Mouse (Mus musculus) lung, postnatal 0 days (tissue): ENCODE results near the gene Tmod3. TPM values are rescaled to one million over a fixed set of nuclear protein-coding genes. Genes with fewer than 3 reads are reported as not detected.
A peak's percentile ranks its signal among the peaks of the same experiment; 100 is the strongest.

Experiments used
- ATAC-seq: fragments of 200-750 bp; cut with Nextera tagmentation; 2 replicates; pipeline ENCODE4 v1.8.0; 2017; ENCODE audit warnings: moderate library complexity
- DNase-seq: peaks from one replicate; pipeline ENCODE4 v3.0.0-alpha.2; 2016; ENCODE audit warnings: low spot score
- H3K27ac ChIP-seq: fragments of 300-500 bp; sonication (generic); 2 replicates; pipeline ENCODE4 v1.5.1; 2014; ENCODE audit warnings: antibody characterized with exemption, mild to moderate bottlenecking, low read length, mixed read lengths
- H3K27me3 ChIP-seq: fragments of 300-500 bp; sonication (generic); replicated peaks from 2 replicates; pipeline ENCODE4 v1.6.1; 2014; ENCODE audit warnings: low read length, mixed read lengths; ENCODE audit not compliant: insufficient read depth
- H3K36me3 ChIP-seq: fragments of 300-500 bp; sonication (generic); 2 replicates; pipeline ENCODE4 v1.6.1; 2014; ENCODE audit warnings: low read length, mixed read lengths; ENCODE audit not compliant: insufficient read depth
- H3K4me1 ChIP-seq: fragments of 300-500 bp; sonication (generic); 2 replicates; pipeline ENCODE4 v1.6.1; 2014; ENCODE audit warnings: antibody characterized with exemption, low read depth, low read length, mixed read lengths; ENCODE audit not compliant: insufficient read depth
- H3K4me2 ChIP-seq: fragments of 300-500 bp; sonication (generic); replicated peaks from 2 replicates; pipeline ENCODE4 v1.6.1; 2014; ENCODE audit warnings: low read depth, mild to moderate bottlenecking, low read length, moderate library complexity, mixed read lengths
- H3K4me3 ChIP-seq: fragments of 300-500 bp; sonication (generic); 2 replicates; pipeline ENCODE4 v1.5.1; 2014; ENCODE audit warnings: low read depth, low read length
- H3K9ac ChIP-seq: fragments of 300-500 bp; sonication (generic); replicated peaks from 2 replicates; pipeline ENCODE4 v1.6.1; 2014; ENCODE audit warnings: low read depth, mild to moderate bottlenecking
- H3K9me3 ChIP-seq: fragments of 300-500 bp; sonication (generic); 2 replicates; pipeline ENCODE4 v1.6.1; 2016; ENCODE audit warnings: low read length, mixed read lengths
- CTCF ChIP-seq: IDR thresholded peaks from 2 replicates; pipeline ENCODE4 v1.5.1; 2016; ENCODE audit warnings: antibody characterized with exemption, mild to moderate bottlenecking
- EP300 ChIP-seq: IDR thresholded peaks from 2 replicates; pipeline ENCODE4 v1.6.1; 2016; ENCODE audit warnings: antibody characterized with exemption, mild to moderate bottlenecking, control low read depth
- WGBS: fragments of 180-500 bp; shearing (Covaris S2); extraction: QIAGEN DNeasy Blood & Tissue Kit; methylation state at CpG from one replicate; pipeline ENCODE4 v1.1.7; 2014; 5-methylcytosine and 5-hydroxymethylcytosine counted together
- polyA plus RNA-seq: library from polyadenylated mRNA; unstranded; fragments of >200 nt; fragmentation: Nextera tagmentation; extraction: Ambion mirVana; gene quantifications from 2 replicates; pipeline ENCODE4 v1.2.1, GENCODE M21; 2015

Gene Tmod3
- polyA plus RNA-seq, 1 experiment from 2014 or later, result 183 TPM

- DNase-seq, result no peak
- no peak overlapping the region for H3K27ac ChIP-seq
- H3K4me3 ChIP-seq, result no peak overlapping the region
- no peaks in the 10 kb centered on the region for H3K4me1 ChIP-seq
- TF ChIP-seq EP300 (no peak), CTCF (no peak)
- H3K27me3 ChIP-seq, result no peaks in the 10 kb centered on the region
- 80% methylated on average over 13 of the region's 13 CpGs for WGBS
- no peaks in the 10 kb centered on the region for H3K36me3 ChIP-seq
- no peak for ATAC-seq
- no peak overlapping the region for H3K4me2 ChIP-seq
- H3K9me3 ChIP-seq, result no peaks in the 10 kb centered on the region
- H3K9ac ChIP-seq, result no peak overlapping the region
These were observed 37.6 kb upstream of the Tmod3 start for GRCm38 (mm10) chr9:75597036-75597435.

- Histone ChIP-seq H3K27me3 (no peaks in the 10 kb centered on the region), H3K36me3 (no peaks in the 10 kb centered on the region), H3K9me3 (no peaks in the 10 kb centered on the region), H3K9ac (no peak overlapping the region), H3K4me1 (no peaks in the 10 kb centered on the region), H3K4me3 (no peak overlapping the region), H3K27ac (no peak overlapping the region), H3K4me2 (no peak overlapping the region)
- WGBS, result 86% methylated on average over 5 of the region's 5 CpGs
- TF ChIP-seq EP300 (no peak), CTCF (no peak)
- ATAC-seq (no peak), DNase-seq (no peak)
These were observed 34.0 kb upstream of the Tmod3 start for GRCm38 (mm10) chr9:75593481-75593880.

GRCm38 (mm10) chr9:75589850-75590790 is 30.7 kb upstream of the Tmod3 start:
- WGBS, result 79% methylated on average over 15 of the region's 15 CpGs
- TF ChIP-seq CTCF, result no peak
- no peak for TF ChIP-seq EP300
- no peaks in the 10 kb centered on the region for H3K36me3 ChIP-seq
- ATAC-seq (no peak), DNase-seq (no peak)
- H3K4me3 ChIP-seq, result no peak overlapping the region
- no peaks in the 10 kb centered on the region for H3K4me1 ChIP-seq
- H3K9ac ChIP-seq, result no peak overlapping the region
- H3K27me3 ChIP-seq, result no peaks in the 10 kb centered on the region
- H3K9me3 ChIP-seq, result no peaks in the 10 kb centered on the region
- H3K27ac ChIP-seq, result no peak overlapping the region
- H3K4me2 ChIP-seq, result no peak overlapping the region

- no peak overlapping the region; the same call in 1 of the 2 replicates for H3K4me2 ChIP-seq
- no peak overlapping the region for H3K4me3 ChIP-seq
- WGBS, result 34% methylated on average over 7 of the region's 7 CpGs
- H3K9me3 ChIP-seq, result no peaks in the 10 kb centered on the region
- ATAC-seq (peak; percentile 80), DNase-seq (peak; percentile 82)
- H3K27me3 ChIP-seq, result no peaks in the 10 kb centered on the region
- H3K36me3 ChIP-seq, result no peaks in the 10 kb centered on the region
- TF ChIP-seq EP300 (peak; percentile 44; the same call in 1 of the 2 replicates), CTCF (peak; percentile 79)
- no peak overlapping the region for H3K27ac ChIP-seq
- no peak overlapping the region for H3K9ac ChIP-seq
- H3K4me1 ChIP-seq, result no peaks in the 10 kb centered on the region; the same call in 1 of the 2 replicates
These were observed 22.4 kb upstream of the Tmod3 start for GRCm38 (mm10) chr9:75581694-75582350.

GRCm38 (mm10) chr9:75579321-75579720 is 19.9 kb upstream of the Tmod3 start:
- Histone ChIP-seq H3K9ac (no peak overlapping the region), H3K27me3 (no peaks in the 10 kb centered on the region), H3K4me2 (no peak overlapping the region), H3K4me3 (no peak overlapping the region), H3K4me1 (no peaks in the 10 kb centered on the region; the same call in 1 of the 2 replicates), H3K36me3 (no peaks in the 10 kb centered on the region), H3K9me3 (no peaks in the 10 kb centered on the region), H3K27ac (no peak overlapping the region)
- no peak for TF ChIP-seq EP300
- TF ChIP-seq CTCF, result no peak
- DNase-seq (peak; percentile 40), ATAC-seq (no peak)
- 47% methylated on average over 6 of the region's 6 CpGs for WGBS
